Mouse (Mus musculus): Measurements from ENCODE around the gene Rnf185. TPM values are rescaled to one million over a fixed set of nuclear protein-coding genes. Genes with fewer than 3 reads are reported as not detected.

Rnf185 gene
- polyA plus RNA-seq (2012; rRNA removed), result 28.7 and 29.3 TPM in 2 replicates

GRCm38 (mm10) chr11:3452167-3452639 is at the start of gene Rnf185:
TSS of gene Rnf185 (minus strand) at chr11:3452363.
- no peak for TF ChIP-seq CTCF (IDR thresholded peaks at IDR 0.05; ENCODE audit: extremely low read depth, insufficient read depth, low read length)
- peak; percentile 88 for TF ChIP-seq POLR2A (IDR thresholded peaks at IDR 0.05; ENCODE audit: extremely low read depth, insufficient read depth, low read length)
- H3K27ac ChIP-seq (ENCODE audit: insufficient read depth, low read length), result peak within 1 kb of the TSS; percentile 66
- peaks cover 5% of the 10 kb centered on the region for H3K4me1 ChIP-seq (ENCODE audit: control insufficient read depth, insufficient read depth, low read length)
- H3K4me3 ChIP-seq (ENCODE audit: insufficient read depth, low read length), result peak within 1 kb of the TSS; percentile 97

DNA sequence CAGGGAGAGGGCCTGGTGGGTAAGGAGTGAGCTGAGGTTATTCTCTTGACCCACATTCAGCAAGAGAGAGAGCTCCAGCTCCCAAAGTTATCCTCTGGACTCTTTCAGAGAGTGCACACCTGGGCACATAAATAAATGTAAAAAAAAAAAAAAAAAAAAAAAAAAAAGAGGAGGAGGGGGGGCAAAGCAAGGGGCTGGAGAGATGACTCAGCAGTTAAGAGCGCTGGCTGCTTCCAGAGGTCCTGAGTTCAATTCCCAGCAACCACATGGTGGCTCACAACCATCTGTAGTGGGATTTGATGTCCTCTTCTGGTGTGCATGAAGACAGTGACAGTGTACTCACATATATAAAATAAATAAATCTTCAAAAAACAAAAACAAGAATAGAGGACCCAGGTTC is 45.1 kb upstream of the Rnf185 start:
- no peak for TF ChIP-seq POLR2A (IDR thresholded peaks at IDR 0.05; ENCODE audit: extremely low read depth, insufficient read depth, low read length)
- TF ChIP-seq CTCF (IDR thresholded peaks at IDR 0.05; ENCODE audit: extremely low read depth, insufficient read depth, low read length), result no peak
- no peak overlapping the region for H3K27ac ChIP-seq (ENCODE audit: insufficient read depth, low read length)
- H3K4me3 ChIP-seq (ENCODE audit: insufficient read depth, low read length), result no peak overlapping the region
- no peaks in the 10 kb centered on the region for H3K4me1 ChIP-seq (ENCODE audit: control insufficient read depth, insufficient read depth, low read length)

DNA sequence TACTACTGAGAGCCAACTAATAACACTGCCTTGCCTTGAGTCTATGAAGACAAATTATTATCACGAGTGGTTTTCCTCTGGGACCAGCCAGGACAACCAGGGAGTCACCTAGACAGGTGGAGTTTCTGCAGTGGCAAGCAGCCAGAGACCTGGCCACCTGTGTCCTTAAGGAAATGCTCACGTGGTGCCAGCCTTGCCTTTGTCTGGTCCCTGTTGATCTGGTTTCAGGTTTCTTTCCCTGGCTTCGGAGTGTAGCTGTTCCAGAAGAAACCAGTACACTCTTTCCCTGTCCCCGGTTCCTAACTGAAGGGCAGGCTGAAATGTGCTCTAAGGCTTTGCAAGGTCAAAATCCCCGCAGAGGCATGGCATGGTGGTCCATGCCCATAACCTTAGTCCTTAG is 44.6 kb upstream of the Rnf185 start:
- TF ChIP-seq CTCF (IDR thresholded peaks at IDR 0.05; ENCODE audit: extremely low read depth, insufficient read depth, low read length) (no peak), POLR2A (IDR thresholded peaks at IDR 0.05; ENCODE audit: extremely low read depth, insufficient read depth, low read length) (no peak)
- Histone ChIP-seq H3K4me3 (ENCODE audit: insufficient read depth, low read length) (no peak overlapping the region), H3K4me1 (ENCODE audit: control insufficient read depth, insufficient read depth, low read length) (no peaks in the 10 kb centered on the region), H3K27ac (ENCODE audit: insufficient read depth, low read length) (no peak overlapping the region)

DNA sequence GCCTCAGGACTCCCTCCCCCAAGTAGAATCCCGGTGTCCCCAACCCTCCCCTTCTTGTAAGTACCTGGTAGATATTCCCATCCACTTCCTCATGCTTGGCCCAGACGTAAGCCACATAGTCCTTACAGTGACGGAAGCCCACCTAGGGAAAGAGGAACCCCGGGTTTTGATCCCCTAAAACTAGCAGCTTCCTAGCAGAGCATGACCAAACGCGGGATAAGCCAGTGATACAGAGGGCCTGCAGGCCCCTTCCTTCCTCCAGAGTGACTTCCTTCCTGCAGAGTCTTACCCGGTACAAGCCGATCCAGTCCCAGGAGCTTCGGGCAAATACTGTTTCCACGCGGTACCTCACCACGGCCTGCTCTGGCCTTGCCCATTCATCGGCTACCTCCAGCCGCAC is 43.3 kb upstream of the Rnf185 start:
- no peak overlapping the region for H3K27ac ChIP-seq (ENCODE audit: insufficient read depth, low read length)
- no peak overlapping the region for H3K4me3 ChIP-seq (ENCODE audit: insufficient read depth, low read length)
- TF ChIP-seq CTCF (IDR thresholded peaks at IDR 0.05; ENCODE audit: extremely low read depth, insufficient read depth, low read length), result no peak
- no peak for TF ChIP-seq POLR2A (IDR thresholded peaks at IDR 0.05; ENCODE audit: extremely low read depth, insufficient read depth, low read length)
- H3K4me1 ChIP-seq (ENCODE audit: control insufficient read depth, insufficient read depth, low read length), result no peaks in the 10 kb centered on the region

- no peak for TF ChIP-seq CTCF (IDR thresholded peaks at IDR 0.05; ENCODE audit: extremely low read depth, insufficient read depth, low read length)
- no peak for TF ChIP-seq POLR2A (IDR thresholded peaks at IDR 0.05; ENCODE audit: extremely low read depth, insufficient read depth, low read length)
- no peak overlapping the region for H3K27ac ChIP-seq (ENCODE audit: insufficient read depth, low read length)
- H3K4me1 ChIP-seq (ENCODE audit: control insufficient read depth, insufficient read depth, low read length), result no peaks in the 10 kb centered on the region
- H3K4me3 ChIP-seq (ENCODE audit: insufficient read depth, low read length), result no peak overlapping the region
Observed at GRCm38 (mm10) chr11:3494857-3495256, 42.7 kb upstream of the Rnf185 start.

DNA sequence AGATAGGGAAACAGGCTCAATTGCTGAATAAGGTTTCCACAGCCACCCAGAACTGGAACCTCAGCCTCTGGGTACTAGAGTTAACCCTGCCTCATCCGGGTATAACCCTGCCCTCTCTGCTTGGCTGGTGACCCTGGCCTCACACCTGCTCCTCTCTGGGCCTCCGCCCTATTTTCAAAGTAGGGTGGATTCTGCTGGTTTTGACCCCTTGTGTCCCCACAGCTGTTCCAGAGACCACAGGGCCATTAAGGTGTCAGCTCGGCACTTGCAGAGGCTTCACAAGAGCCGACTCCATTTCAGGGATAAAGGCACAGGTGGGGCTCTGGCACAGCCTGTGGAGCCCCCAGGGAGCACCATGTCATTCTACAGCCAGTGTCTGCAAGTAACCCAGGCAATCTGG is 40.6 kb upstream of the Rnf185 start:
- Histone ChIP-seq H3K4me3 (ENCODE audit: insufficient read depth, low read length) (no peak overlapping the region), H3K27ac (ENCODE audit: insufficient read depth, low read length) (no peak overlapping the region), H3K4me1 (ENCODE audit: control insufficient read depth, insufficient read depth, low read length) (no peaks in the 10 kb centered on the region)
- no peak for TF ChIP-seq POLR2A (IDR thresholded peaks at IDR 0.05; ENCODE audit: extremely low read depth, insufficient read depth, low read length)
- TF ChIP-seq CTCF (IDR thresholded peaks at IDR 0.05; ENCODE audit: extremely low read depth, insufficient read depth, low read length), result no peak

- TF ChIP-seq POLR2A (IDR thresholded peaks at IDR 0.05; ENCODE audit: extremely low read depth, insufficient read depth, low read length) (no peak), CTCF (IDR thresholded peaks at IDR 0.05; ENCODE audit: extremely low read depth, insufficient read depth, low read length) (no peak)
- no peak overlapping the region for H3K4me3 ChIP-seq (ENCODE audit: insufficient read depth, low read length)
- H3K4me1 ChIP-seq (ENCODE audit: control insufficient read depth, insufficient read depth, low read length), result peaks cover 1% of the 10 kb centered on the region; the same call in 1 of the 2 replicates
Observed at GRCm38 (mm10) chr11:3489036-3489435, 36.9 kb upstream of the Rnf185 start.

DNA sequence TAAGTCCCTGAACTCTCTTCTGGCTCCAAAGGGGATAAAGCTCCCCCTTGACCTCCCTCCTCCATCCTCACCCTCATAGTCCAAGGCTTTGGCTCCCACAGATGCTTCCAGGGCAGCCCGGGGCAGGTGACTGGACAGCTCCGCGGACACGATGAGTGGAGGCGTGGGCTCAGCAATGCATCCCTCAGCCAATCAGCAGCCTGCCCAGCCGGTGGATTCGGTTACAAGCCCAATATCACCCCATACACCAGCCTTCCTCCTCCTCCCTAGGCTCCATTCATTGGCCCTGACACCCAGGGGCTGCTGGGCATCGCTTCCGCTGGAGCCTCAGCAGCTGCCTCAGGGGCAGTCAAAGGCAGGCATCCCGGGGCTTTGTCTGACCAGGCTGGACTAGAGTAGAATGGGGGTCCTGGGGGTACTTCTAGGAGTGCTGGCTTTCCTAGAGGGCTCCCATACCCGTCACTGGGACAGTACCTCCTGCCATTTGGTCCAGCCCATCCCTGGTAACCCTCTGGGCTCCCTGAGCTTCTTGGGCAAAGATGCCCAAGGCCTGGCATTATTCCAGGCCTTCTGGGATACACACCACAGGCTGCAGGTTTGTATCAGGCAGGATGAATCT is 35.9 kb upstream of the Rnf185 start, which contains the start of gene Pla2g3:
TSS of gene Pla2g3 (plus strand) at position 333 of the 619 bp plus-strand sequence.
- no peak within 1 kb of the TSS for H3K27ac ChIP-seq (ENCODE audit: insufficient read depth, low read length)
- H3K4me3 ChIP-seq (ENCODE audit: insufficient read depth, low read length), result no peak within 1 kb of the TSS
- H3K4me1 ChIP-seq (ENCODE audit: control insufficient read depth, insufficient read depth, low read length), result peaks cover 1% of the 10 kb centered on the region; the same call in 1 of the 2 replicates
- TF ChIP-seq CTCF (IDR thresholded peaks at IDR 0.05; ENCODE audit: extremely low read depth, insufficient read depth, low read length) (no peak), POLR2A (IDR thresholded peaks at IDR 0.05; ENCODE audit: extremely low read depth, insufficient read depth, low read length) (no peak)

More at GRCm38 (mm10) chr11:3489036-3489435, 36.9 kb upstream of the Rnf185 start:
- no peak overlapping the region for H3K27ac ChIP-seq (ENCODE audit: insufficient read depth, low read length)

DNA sequence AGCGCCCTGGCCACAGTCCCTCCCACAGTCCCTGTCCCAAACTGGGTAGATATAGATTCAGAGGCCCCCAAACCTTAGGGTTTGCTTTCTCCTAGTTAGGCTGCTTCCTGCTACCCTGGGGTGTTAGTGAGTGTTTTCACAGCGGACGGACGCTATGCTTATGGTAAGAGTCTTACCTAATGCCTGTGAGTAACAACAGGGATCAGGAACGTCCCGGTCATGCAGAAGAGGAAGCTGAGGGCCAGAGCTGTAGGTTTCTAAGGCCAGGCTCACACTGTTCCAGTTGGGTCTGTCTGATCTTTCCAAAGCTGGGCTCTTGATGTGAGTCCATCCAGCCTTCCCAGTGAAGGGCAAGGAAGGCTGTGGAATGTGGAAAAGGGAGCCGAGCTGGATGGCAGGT is 34.2 kb upstream of the Rnf185 start:
- no peak overlapping the region for H3K27ac ChIP-seq (ENCODE audit: insufficient read depth, low read length)
- no peak for TF ChIP-seq POLR2A (IDR thresholded peaks at IDR 0.05; ENCODE audit: extremely low read depth, insufficient read depth, low read length)
- no peak overlapping the region for H3K4me3 ChIP-seq (ENCODE audit: insufficient read depth, low read length)
- H3K4me1 ChIP-seq (ENCODE audit: control insufficient read depth, insufficient read depth, low read length), result peaks cover 1% of the 10 kb centered on the region; the same call in 1 of the 2 replicates

DNA sequence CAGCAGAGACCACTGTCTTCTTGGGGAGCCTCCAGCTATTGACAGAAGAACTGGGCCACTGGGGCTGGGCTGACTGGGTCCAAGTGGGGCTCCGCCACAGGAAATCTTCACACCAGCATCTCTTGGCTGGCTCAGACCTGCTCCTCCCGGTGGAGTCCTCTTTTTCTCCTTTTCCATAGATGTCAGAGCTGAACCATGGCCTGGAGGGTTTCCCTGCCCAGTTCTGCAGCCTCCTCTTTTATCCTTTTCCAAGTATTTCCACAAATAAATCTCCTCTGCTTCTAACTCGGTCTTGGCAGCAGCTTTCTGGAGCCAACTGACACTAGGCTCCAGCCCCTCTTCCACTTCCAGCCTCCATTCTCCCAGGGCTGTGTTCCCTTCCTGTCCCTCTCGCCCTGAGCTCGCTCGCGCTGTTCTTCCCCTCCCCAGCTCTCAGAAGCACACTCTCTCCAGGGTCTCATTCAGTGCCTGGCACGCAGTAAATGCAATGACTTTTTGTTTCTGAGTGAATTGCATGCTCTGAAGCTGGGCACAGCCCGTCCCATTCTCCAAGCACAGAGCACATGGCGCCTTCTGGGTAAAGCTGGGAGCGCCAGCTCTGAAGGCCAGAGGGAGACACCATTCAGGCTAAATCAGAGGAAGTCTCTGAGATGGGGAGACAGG is 31.9 kb upstream of the Rnf185 start:
- Histone ChIP-seq H3K27ac (ENCODE audit: insufficient read depth, low read length) (peak overlapping the region; percentile 87), H3K4me1 (ENCODE audit: control insufficient read depth, insufficient read depth, low read length) (peaks cover 1% of the 10 kb centered on the region; the same call in 1 of the 2 replicates)
- no peak for TF ChIP-seq CTCF (IDR thresholded peaks at IDR 0.05; ENCODE audit: extremely low read depth, insufficient read depth, low read length)
- TF ChIP-seq POLR2A (IDR thresholded peaks at IDR 0.05; ENCODE audit: extremely low read depth, insufficient read depth, low read length), result peak; percentile 49; the same call in 1 of the 2 replicates

More for the DNA sequence above, 31.9 kb upstream of the Rnf185 start:
- no peak overlapping the region for H3K4me3 ChIP-seq (ENCODE audit: insufficient read depth, low read length)
